Mouse (Mus musculus): ENCODE measurements at regions not wholly inside any gene's neighbourhood (a gene's known extent, or its start where the extent isn't known, plus 50 kb on each side); places are given as distances from the start of the nearest gene placed in this dataset.

- TF ChIP-seq GATA1 (IDR thresholded peaks at IDR 0.05; ENCODE audit: borderline replicate concordance, low read length): no peak
- TF ChIP-seq FLI1 (IDR thresholded peaks at IDR 0.05; ENCODE audit: low read length): no peak
Measured at GRCm38 (mm10) chr11:110670626-110671508, 271.9 kb downstream of the Map2k6 start.
